Mouse (Mus musculus): Measurements from ENCODE around the gene Defa37. TPM values are rescaled to one million over a fixed set of nuclear protein-coding genes. Genes with fewer than 3 reads are reported as not detected.
"Not testable (repeated sequence)": the region's sequence is repeated elsewhere in the genome, so short reads cannot be mapped to it uniquely, and the experiment has no call there.

Defa37 gene
- polyA plus RNA-seq (2015; fragmentation: Nextera tagmentation; extraction: Ambion mirVana): not detected in 2 replicates

GRCm38 (mm10) chr8:21565086-21565485, at the start of gene Defa37:
TSS of gene Defa37 (plus strand) at chr8:21565386.
- H3K4me1 ChIP-seq (ENCODE audit: control insufficient read depth, low read depth, low read length); H3K27me3 ChIP-seq (ENCODE audit: control insufficient read depth, insufficient read depth, low read depth, low read length); H3K36me3 ChIP-seq (ENCODE audit: control insufficient read depth, insufficient read depth); H3K27ac ChIP-seq (ENCODE audit: low read length); ATAC-seq (ENCODE audit: low read depth); H3K4me2 ChIP-seq (ENCODE audit: low read depth, low read length); H3K9ac ChIP-seq (ENCODE audit: low read depth, low read length); H3K9me3 ChIP-seq (replicated peaks; ENCODE audit: control insufficient read depth, low read length); H3K4me3 ChIP-seq (ENCODE audit: low read depth, low read length): not testable (repeated sequence)
- WGBS (ENCODE audit: insufficient replicate concordance): no CpG with 5 or more reads among the region's 1 CpGs

- H3K9ac ChIP-seq (ENCODE audit: low read depth, low read length); H3K4me1 ChIP-seq (ENCODE audit: control insufficient read depth, low read depth, low read length): not testable (repeated sequence)
- WGBS (ENCODE audit: insufficient replicate concordance): no CpG with 5 or more reads among the region's 2 CpGs
Observed at GRCm38 (mm10) chr8:21528732-21529131, 36.5 kb upstream of the Defa37 start, which contains the start of gene Defa32. TSS of gene Defa32 (plus strand) at chr8:21529032.

GRCm38 (mm10) chr8:21582706-21583105, 17.5 kb downstream of the Defa37 start, which contains the start of gene Defa28:
TSS of gene Defa28 (plus strand) at chr8:21583006.
- not testable (repeated sequence) for ATAC-seq (ENCODE audit: low read depth); H3K4me2 ChIP-seq (ENCODE audit: low read depth, low read length); H3K27me3 ChIP-seq (ENCODE audit: control insufficient read depth, insufficient read depth, low read depth, low read length); H3K9me3 ChIP-seq (replicated peaks; ENCODE audit: control insufficient read depth, low read length); H3K4me1 ChIP-seq (ENCODE audit: control insufficient read depth, low read depth, low read length); H3K9ac ChIP-seq (ENCODE audit: low read depth, low read length); H3K36me3 ChIP-seq (ENCODE audit: control insufficient read depth, insufficient read depth); H3K4me3 ChIP-seq (ENCODE audit: low read depth, low read length); H3K27ac ChIP-seq (ENCODE audit: low read length)
- WGBS (ENCODE audit: insufficient replicate concordance): no CpG with 5 or more reads among the region's 1 CpGs

More at GRCm38 (mm10) chr8:21528732-21529131, 36.5 kb upstream of the Defa37 start, which contains the start of gene Defa32:
- not testable (repeated sequence) for H3K4me3 ChIP-seq (ENCODE audit: low read depth, low read length); H3K27me3 ChIP-seq (ENCODE audit: control insufficient read depth, insufficient read depth, low read depth, low read length); H3K9me3 ChIP-seq (replicated peaks; ENCODE audit: control insufficient read depth, low read length); H3K36me3 ChIP-seq (ENCODE audit: control insufficient read depth, insufficient read depth); H3K4me2 ChIP-seq (ENCODE audit: low read depth, low read length); H3K27ac ChIP-seq (ENCODE audit: low read length); ATAC-seq (ENCODE audit: low read depth)

DNA sequence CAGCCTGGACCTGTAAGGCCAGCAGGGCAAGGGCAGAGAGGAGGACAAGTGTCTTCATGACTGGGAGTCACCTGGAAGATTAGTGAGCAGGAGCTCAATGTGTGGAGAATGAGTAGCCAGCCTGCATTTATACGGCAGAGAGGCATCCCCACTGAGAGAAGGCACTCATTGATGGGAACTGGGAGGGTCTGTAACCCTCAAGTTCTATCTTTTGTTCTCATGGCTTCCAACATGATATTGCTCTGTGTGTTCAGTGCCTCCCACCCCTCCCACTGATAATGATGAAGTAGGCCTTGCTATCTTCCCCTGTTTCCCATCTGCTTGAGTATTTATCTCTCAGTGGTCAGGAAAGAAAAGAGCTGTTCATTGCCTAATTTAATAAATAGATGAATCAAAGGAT, 29.2 kb downstream of the Defa37 start, which contains the start of gene Gm7861:
Gm7861 (minus strand) TSS at position 101 of the 400 bp plus-strand sequence.
- H3K36me3 ChIP-seq (ENCODE audit: control insufficient read depth, insufficient read depth); H3K27ac ChIP-seq (ENCODE audit: low read length); H3K4me1 ChIP-seq (ENCODE audit: control insufficient read depth, low read depth, low read length); H3K9me3 ChIP-seq (replicated peaks; ENCODE audit: control insufficient read depth, low read length); H3K4me2 ChIP-seq (ENCODE audit: low read depth, low read length); ATAC-seq (ENCODE audit: low read depth); H3K4me3 ChIP-seq (ENCODE audit: low read depth, low read length); H3K9ac ChIP-seq (ENCODE audit: low read depth, low read length); H3K27me3 ChIP-seq (ENCODE audit: control insufficient read depth, insufficient read depth, low read depth, low read length): not testable (repeated sequence)
- WGBS (ENCODE audit: insufficient replicate concordance): no CpG with 5 or more reads among the region's 1 CpGs

Other genes starting within 250 kb of the Defa37 start
- gene Defa27, start 249.8 kb upstream of the Defa37 start, polyA plus RNA-seq (2015; fragmentation: Nextera tagmentation; extraction: Ambion mirVana): not detected in 2 replicates
- not detected in 2 replicates for gene Defa29, start 238.4 kb upstream of the Defa37 start, polyA plus RNA-seq (2015; fragmentation: Nextera tagmentation; extraction: Ambion mirVana)
- gene Defa2, start 186.9 kb upstream of the Defa37 start, polyA plus RNA-seq (2015; fragmentation: Nextera tagmentation; extraction: Ambion mirVana): not detected in 2 replicates
- gene Defa33, start 173.6 kb upstream of the Defa37 start, polyA plus RNA-seq (2015; fragmentation: Nextera tagmentation; extraction: Ambion mirVana): not detected in 2 replicates
- gene Defa36, start 138.0 kb upstream of the Defa37 start, polyA plus RNA-seq (2015; fragmentation: Nextera tagmentation; extraction: Ambion mirVana): not detected in 2 replicates
- gene Gm7849, start 108.8 kb upstream of the Defa37 start, polyA plus RNA-seq (2015; fragmentation: Nextera tagmentation; extraction: Ambion mirVana): not detected in 2 replicates
- gene Defa20, start 56.1 kb upstream of the Defa37 start, polyA plus RNA-seq (2015; fragmentation: Nextera tagmentation; extraction: Ambion mirVana): not detected in 2 replicates
- gene Defa32, start 36.4 kb upstream of the Defa37 start, polyA plus RNA-seq (2015; fragmentation: Nextera tagmentation; extraction: Ambion mirVana): not detected in 2 replicates
- gene Defa28, start 17.6 kb downstream of the Defa37 start, polyA plus RNA-seq (2015; fragmentation: Nextera tagmentation; extraction: Ambion mirVana): not detected in 2 replicates
- not detected in 2 replicates for gene Gm7861, start 29.1 kb downstream of the Defa37 start, polyA plus RNA-seq (2015; fragmentation: Nextera tagmentation; extraction: Ambion mirVana)
- gene Defa26, start 52.8 kb downstream of the Defa37 start, polyA plus RNA-seq (2015; fragmentation: Nextera tagmentation; extraction: Ambion mirVana): not detected in 2 replicates
- gene Defa17, start 90.4 kb downstream of the Defa37 start, polyA plus RNA-seq (2015; fragmentation: Nextera tagmentation; extraction: Ambion mirVana): 0.34 TPM in 1 of 2 replicates, not detected in the other
- not detected in 2 replicates for gene Defa34, start 100.4 kb downstream of the Defa37 start, polyA plus RNA-seq (2015; fragmentation: Nextera tagmentation; extraction: Ambion mirVana)
- gene AY761184, start 138.3 kb downstream of the Defa37 start, polyA plus RNA-seq (2015; fragmentation: Nextera tagmentation; extraction: Ambion mirVana): not detected in 2 replicates
- 0.63 TPM in 1 of 2 replicates, not detected in the other for gene Defa24, start 169.1 kb downstream of the Defa37 start, polyA plus RNA-seq (2015; fragmentation: Nextera tagmentation; extraction: Ambion mirVana)

All from liver, embryonic 16.5 days (tissue).